9 mouse cellular contexts compared by ENCODE assay signal in the genomic region with DNA sequence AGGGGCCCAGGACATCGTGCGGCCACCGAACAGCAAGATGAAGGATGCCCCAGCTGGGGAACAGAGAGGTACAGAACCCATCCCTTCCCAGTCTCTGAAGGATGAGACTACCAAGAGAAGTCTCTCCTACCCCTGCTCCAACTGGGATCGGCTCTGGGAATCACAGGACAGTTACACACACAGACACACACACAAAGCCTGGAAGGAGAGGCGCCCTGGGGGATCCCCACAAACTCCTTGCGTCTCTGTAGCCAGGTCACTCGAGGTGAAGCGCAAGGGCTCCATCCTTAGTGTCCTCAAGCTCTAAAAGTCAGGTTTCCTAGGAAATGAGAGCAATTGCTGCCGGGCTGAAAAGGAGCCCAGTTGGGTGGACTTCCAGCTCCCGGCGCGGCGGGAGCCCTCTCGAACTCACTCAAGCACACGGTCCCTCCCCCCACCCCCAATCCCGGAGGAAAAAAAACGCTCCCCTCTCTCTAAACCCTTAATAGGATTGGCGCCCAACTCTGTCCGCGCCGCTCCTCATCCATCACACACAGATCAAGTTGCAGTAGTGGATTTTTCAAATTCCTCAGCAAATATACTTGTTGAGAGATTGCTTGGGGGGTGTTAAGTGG. TPM values are rescaled to one million over a fixed set of nuclear protein-coding genes. Genes with fewer than 3 reads are reported as not detected.
DNase-seq lines count a peak whose midpoint lies in the region; ATAC-seq and TF ChIP-seq lines count a peak whose summit lies in the region.
"Had no signal": no experiment of that assay in that cellular context is flagged by ENCODE, and none has a peak within 500 bp of the region (broad histone marks: within the 10 kb centered on the region; RNA-seq: fewer than 3 reads in every experiment).

No protein-coding gene starts in this region.

- H3K9ac ChIP-seq in heart, adult 2 months (ENCODE audit: low read depth, low read length), result peak overlapping the region; percentile 29; the same call in 1 of the 2 replicates
- peak overlapping the region; percentile 76 for H3K9ac ChIP-seq in heart, embryonic 14.5 days (ENCODE audit: low read length)
- 0 out of 2 replicates have a peak overlapping the region, but pooled peaks have one; percentile 16 for H3K9ac ChIP-seq in lung, postnatal 0 days (replicated peaks; ENCODE audit: low read depth)

- ATAC-seq in heart, embryonic 14.5 days (ENCODE audit: insufficient number of reproducible peaks, insufficient read depth, low FRiP score, low read depth), result no peak
- no peak for ATAC-seq in lung, postnatal 0 days
- ATAC-seq in megakaryocyte-erythroid progenitor cell, adult 5-6 weeks (replicated peaks; ENCODE audit: low FRiP score, low TSS enrichment, poor library complexity, severe bottlenecking), result no peak

- TF ChIP-seq EP300 in heart, adult 2 months (IDR thresholded peaks at IDR 0.05; ENCODE audit: insufficient read depth, low read depth, low read length), result no peak
- no peak for TF ChIP-seq EP300 in lung, postnatal 0 days (IDR thresholded peaks at IDR 0.05)

- peak; percentile 15 to 42 for DNase-seq in heart, adult 2 months
- DNase-seq in heart, adult 8-10 months (ENCODE audit: low spot score), result no peak
- peak; percentile 54 for DNase-seq in ZHBTc4 (ENCODE audit: low read depth, low spot score)
- peak; percentile 51 for DNase-seq in lung, postnatal 0 days (ENCODE audit: low spot score)
- DNase-seq in spleen, postnatal 4 days (ENCODE audit: low spot score in 2 of 2), result no peak
- no peak for DNase-seq in urinary bladder, postnatal 10 days (ENCODE audit: low spot score)

- H3K4me2 ChIP-seq in heart, embryonic 14.5 days (ENCODE audit: low read length), result peak overlapping the region; percentile 97
- peak overlapping the region; percentile 79 for H3K4me2 ChIP-seq in lung, postnatal 0 days (replicated peaks; ENCODE audit: low read depth, low read length)

- H3K4me1 ChIP-seq in heart, adult 2 months (ENCODE audit: control insufficient read depth, insufficient read depth, low read length), result no peaks in the 10 kb centered on the region; the same call in none of the 2 replicates
- H3K4me1 ChIP-seq in heart, embryonic 14.5 days (ENCODE audit: control insufficient read depth in 2 of 2, insufficient read depth in 2 of 2, low read length in 2 of 2), result peaks cover 12 to 24% of the 10 kb centered on the region in 2 experiments
- H3K4me1 ChIP-seq in lung, postnatal 0 days (ENCODE audit: insufficient read depth, low read depth, low read length), result 0 out of 2 replicates have a peak, but pooled peaks cover 4% of the 10 kb centered on the region

- no peak for TF ChIP-seq POLR2A in heart, adult 2 months (IDR thresholded peaks at IDR 0.05; ENCODE audit: insufficient read depth, low read depth, low read length)

- intact Hi-C loops in heart, adult 2 months (cut with DNase I), result loop anchor here (5.0 kb wide), 1 partner anchor 70 kb away; no protein-coding TSS in a partner anchor

- peaks cover 13% of the 10 kb centered on the region for H3K27me3 ChIP-seq in heart, adult 2 months (ENCODE audit: control insufficient read depth, insufficient read depth, low read length)
- peaks cover 44% of the 10 kb centered on the region for H3K27me3 ChIP-seq in heart, embryonic 14.5 days (ENCODE audit: control insufficient read depth, insufficient read depth, low read length)
- peaks cover 42% of the 10 kb centered on the region; the same call in 1 of the 2 replicates for H3K27me3 ChIP-seq in lung, postnatal 0 days (replicated peaks; ENCODE audit: insufficient read depth, low read length)

- H3K27ac ChIP-seq in heart, adult 2 months, result peak overlapping the region; percentile 53; the same call in 1 of the 2 replicates
- peak overlapping the region; percentile 50 to 61; a peak in 2 of 4 replicates for H3K27ac ChIP-seq in heart, embryonic 14.5 days (replicated peaks in 1 of 2; ENCODE audit: control insufficient read depth in 1 of 2, insufficient read depth in 1 of 2, low read depth in 2 of 2, low read length in 2 of 2)
- peak overlapping the region; percentile 66 for H3K27ac ChIP-seq in lung, postnatal 0 days (ENCODE audit: low read length)

- H3K79me2 ChIP-seq in heart, adult 2 months (replicated peaks; ENCODE audit: control insufficient read depth, insufficient read depth, low read length), result no peaks in the 10 kb centered on the region

- H3K36me3 ChIP-seq in heart, adult 2 months (ENCODE audit: control insufficient read depth, insufficient read depth, low read length), result no peaks in the 10 kb centered on the region
- no peaks in the 10 kb centered on the region for H3K36me3 ChIP-seq in heart, embryonic 14.5 days (ENCODE audit: control insufficient read depth, insufficient read depth, low read length)
- H3K36me3 ChIP-seq in lung, postnatal 0 days (ENCODE audit: insufficient read depth, low read length), result no peaks in the 10 kb centered on the region

- WGBS in heart, adult 2 months, result 3% methylated on average over 21 of the region's 21 CpGs
- 1% methylated on average over 21 of the region's 21 CpGs for WGBS in heart, embryonic 14.5 days
- 1% methylated on average over 21 of the region's 21 CpGs for WGBS in lung, postnatal 0 days

- no peaks in the 10 kb centered on the region for H3K9me3 ChIP-seq in heart, embryonic 14.5 days (ENCODE audit: control insufficient read depth, low read length)
- H3K9me3 ChIP-seq in lung, postnatal 0 days (ENCODE audit: low read length), result no peaks in the 10 kb centered on the region

- no peak for TF ChIP-seq CTCF in heart, adult 2 months (IDR thresholded peaks at IDR 0.05)
- TF ChIP-seq CTCF in lung, postnatal 0 days (IDR thresholded peaks at IDR 0.05), result no peak

- H3K4me3 ChIP-seq in heart, adult 2 months, result peak overlapping the region; percentile 51
- peak overlapping the region; percentile 62 to 66 for H3K4me3 ChIP-seq in heart, embryonic 14.5 days (ENCODE audit: control insufficient read depth in 1 of 2, insufficient read depth in 1 of 2, low read depth in 1 of 2, low read length in 2 of 2)
- H3K4me3 ChIP-seq in lung, postnatal 0 days (ENCODE audit: low read depth, low read length), result peak overlapping the region; percentile 45

RNA-seq across cellular contexts. Expression of a gene that starts 1.4 kb away (rescaled TPM):
- total RNA-seq in heart, adult 2 months (2021), result 1 to 10 TPM; 1.0 to 1.2 TPM
- polyA plus RNA-seq in heart, adult 2 months (2012; rRNA removed), result 2.1 and 2.6 TPM in 2 replicates
- 1 to 10 TPM in 2 of 4 experiments, under 1 TPM in 2; 0.80 to 1.5 (median 0.99) TPM for total RNA-seq in heart, adult 8-10 months (2022)
- 3.9 and 4.2 TPM in 2 replicates for polyA plus RNA-seq in heart, embryonic 14.5 days (2014; fragmentation: Nextera tagmentation; extraction: Ambion mirVana)
- polyA plus RNA-seq in lung, postnatal 0 days (2015; fragmentation: Nextera tagmentation; extraction: Ambion mirVana), result 1.9 and 2.7 TPM in 2 replicates
- total RNA-seq in megakaryocyte-erythroid progenitor cell, adult 5-6 weeks (2014; fragmentation: Nextera tagmentation), result not detected in 2 replicates
- total RNA-seq in megakaryocyte-erythroid progenitor cell, adult 5-6 weeks (2017), result not detected in 2 replicates
- total RNA-seq: hematopoietic stem cell, adult 5-6 weeks had no signal

Comparison
In these comparisons a context has a peak if more than half of its experiments do, and no peak if none do; other contexts are left out.
1. DNase-seq: peak in heart, adult 2 months (2 of 2), ZHBTc4 (single experiment) and lung, postnatal 0 days (single experiment); none in heart, adult 8-10 months (single experiment), spleen, postnatal 4 days (0 of 2) and urinary bladder, postnatal 10 days (single experiment).
2. H3K9ac ChIP-seq: peak in every context shown above with its lines; median percentile 76 in heart, embryonic 14.5 days; 29 in heart, adult 2 months; 16 in lung, postnatal 0 days.
3. Peak in every context shown above with its lines, with median percentiles within 50 percentile points of each other: H3K27ac ChIP-seq and H3K4me3 ChIP-seq.